Mouse (Mus musculus) neural tube, embryonic 13.5 days (tissue): ENCODE data around the gene Eef1g. TPM values are rescaled to one million over a fixed set of nuclear protein-coding genes. Genes with fewer than 3 reads are reported as not detected.
A peak's percentile ranks its signal among the peaks of the same experiment; 100 is the strongest.

Source experiments
- ATAC-seq: fragments of 200-750 bp; cut with Nextera tagmentation; 2 replicates; pipeline ENCODE4 v1.8.0; 2017; ENCODE audit warnings: low read depth, mild to moderate bottlenecking, moderate TSS enrichment, moderate library complexity
- H3K27ac ChIP-seq: fragments of 300-500 bp; sonication (generic); replicated peaks from 2 replicates; pipeline ENCODE4 v1.5.1; 2015; ENCODE audit warnings: moderate library complexity, mild to moderate bottlenecking, inconsistent platforms
- H3K27me3 ChIP-seq: fragments of 300-500 bp; sonication (generic); 2 replicates; pipeline ENCODE4 v1.6.1; 2015; ENCODE audit warnings: mild to moderate bottlenecking, inconsistent platforms
- H3K36me3 ChIP-seq: fragments of 300-500 bp; sonication (generic); 2 replicates; pipeline ENCODE4 v1.6.1; 2015; ENCODE audit warnings: mild to moderate bottlenecking, inconsistent platforms
- H3K4me1 ChIP-seq: fragments of 300-500 bp; sonication (generic); replicated peaks from 2 replicates; pipeline ENCODE4 v1.6.1; 2015; ENCODE audit warnings: inconsistent platforms
- H3K4me2 ChIP-seq: fragments of 300-500 bp; sonication (generic); 2 replicates; pipeline ENCODE4 v1.6.1; 2015; ENCODE audit warnings: inconsistent platforms, mild to moderate bottlenecking, moderate library complexity
- H3K4me3 ChIP-seq: fragments of 300-500 bp; sonication (generic); 2 replicates; pipeline ENCODE4 v1.5.1; 2015; ENCODE audit warnings: mild to moderate bottlenecking, inconsistent platforms
- H3K9ac ChIP-seq: fragments of 300-500 bp; sonication (generic); 2 replicates; pipeline ENCODE4 v1.6.1; 2015; ENCODE audit warnings: moderate library complexity, mild to moderate bottlenecking, inconsistent platforms
- H3K9me3 ChIP-seq: fragments of 300-500 bp; sonication (generic); 2 replicates; pipeline ENCODE4 v1.6.1; 2016; ENCODE audit warnings: inconsistent platforms
- WGBS: fragments of 180-500 bp; shearing (Covaris S2); methylation state at CpG from one replicate; pipeline ENCODE4 v1.1.7; 2015; 5-methylcytosine and 5-hydroxymethylcytosine counted together
- polyA plus RNA-seq: library from polyadenylated mRNA; unstranded; fragments of >200 nt; fragmentation: Nextera tagmentation; extraction: Ambion mirVana; gene quantifications from 2 replicates; pipeline ENCODE4 v1.2.1, GENCODE M21; 2015

Gene Eef1g
- polyA plus RNA-seq, 1 experiment from 2014 or later: 323 TPM

GRCm38 (mm10) chr19:8989567-8990431 is 23.0 kb downstream of the Eef1g start:
- peak; percentile 68 for ATAC-seq
- H3K4me1 ChIP-seq: peaks cover 44% of the 10 kb centered on the region
- WGBS: under 1% methylated on average over 53 of the region's 53 CpGs
- peak overlapping the region; percentile 68 for H3K4me2 ChIP-seq
- H3K9me3 ChIP-seq: no peaks in the 10 kb centered on the region
- H3K27me3 ChIP-seq: peaks cover 57% of the 10 kb centered on the region
- peak overlapping the region; percentile 20 for H3K27ac ChIP-seq
- H3K4me3 ChIP-seq: peak overlapping the region; percentile 46
- H3K36me3 ChIP-seq: no peaks in the 10 kb centered on the region
- peak overlapping the region; percentile 73 for H3K9ac ChIP-seq

- peak overlapping the region; percentile 20; the same call in 1 of the 2 replicates for H3K27ac ChIP-seq
These were observed 23.7 kb downstream of the Eef1g start for GRCm38 (mm10) chr19:8990432-8991102.

GRCm38 (mm10) chr19:8991245-8991870 is 24.5 kb downstream of the Eef1g start:
- Histone ChIP-seq H3K27ac (0 out of 2 replicates have a peak overlapping the region, but pooled peaks have one; percentile 0), H3K4me2 (peak overlapping the region; percentile 68), H3K36me3 (no peaks in the 10 kb centered on the region), H3K9me3 (no peaks in the 10 kb centered on the region), H3K4me1 (peaks cover 34% of the 10 kb centered on the region), H3K27me3 (peaks cover 57% of the 10 kb centered on the region), H3K4me3 (0 out of 2 replicates have a peak overlapping the region, but pooled peaks have one; percentile 4), H3K9ac (no peak overlapping the region)
- ATAC-seq: no peak
- 79% methylated on average over 4 of the region's 4 CpGs for WGBS

More at GRCm38 (mm10) chr19:8990432-8991102, 23.7 kb downstream of the Eef1g start:
- H3K27me3 ChIP-seq: peaks cover 57% of the 10 kb centered on the region
- H3K9ac ChIP-seq: peak overlapping the region; percentile 73
- no peaks in the 10 kb centered on the region for H3K36me3 ChIP-seq
- H3K4me3 ChIP-seq: peak overlapping the region; percentile 46
- 17% methylated on average over 15 of the region's 15 CpGs for whole genome bisulfite sequencing
- H3K9me3 ChIP-seq: no peaks in the 10 kb centered on the region
- H3K4me1 ChIP-seq: peaks cover 37% of the 10 kb centered on the region
- peak; percentile 66 for ATAC-seq
- peak overlapping the region; percentile 68 for H3K4me2 ChIP-seq

GRCm38 (mm10) chr19:8991871-8992735 is 25.3 kb downstream of the Eef1g start:
- no peaks in the 10 kb centered on the region for H3K9me3 ChIP-seq
- no peaks in the 10 kb centered on the region for H3K36me3 ChIP-seq
- no peak for ATAC-seq
- H3K4me2 ChIP-seq: peak overlapping the region; percentile 68
- 0 out of 2 replicates have a peak overlapping the region, but pooled peaks have one; percentile 0 for H3K27ac ChIP-seq
- 0 out of 2 replicates have a peak overlapping the region, but pooled peaks have one; percentile 31 for H3K9ac ChIP-seq
- H3K4me1 ChIP-seq: peaks cover 35% of the 10 kb centered on the region
- H3K4me3 ChIP-seq: no peak overlapping the region
- H3K27me3 ChIP-seq: peaks cover 56% of the 10 kb centered on the region
- 82% methylated on average over 13 of the region's 13 CpGs for WGBS

DNA sequence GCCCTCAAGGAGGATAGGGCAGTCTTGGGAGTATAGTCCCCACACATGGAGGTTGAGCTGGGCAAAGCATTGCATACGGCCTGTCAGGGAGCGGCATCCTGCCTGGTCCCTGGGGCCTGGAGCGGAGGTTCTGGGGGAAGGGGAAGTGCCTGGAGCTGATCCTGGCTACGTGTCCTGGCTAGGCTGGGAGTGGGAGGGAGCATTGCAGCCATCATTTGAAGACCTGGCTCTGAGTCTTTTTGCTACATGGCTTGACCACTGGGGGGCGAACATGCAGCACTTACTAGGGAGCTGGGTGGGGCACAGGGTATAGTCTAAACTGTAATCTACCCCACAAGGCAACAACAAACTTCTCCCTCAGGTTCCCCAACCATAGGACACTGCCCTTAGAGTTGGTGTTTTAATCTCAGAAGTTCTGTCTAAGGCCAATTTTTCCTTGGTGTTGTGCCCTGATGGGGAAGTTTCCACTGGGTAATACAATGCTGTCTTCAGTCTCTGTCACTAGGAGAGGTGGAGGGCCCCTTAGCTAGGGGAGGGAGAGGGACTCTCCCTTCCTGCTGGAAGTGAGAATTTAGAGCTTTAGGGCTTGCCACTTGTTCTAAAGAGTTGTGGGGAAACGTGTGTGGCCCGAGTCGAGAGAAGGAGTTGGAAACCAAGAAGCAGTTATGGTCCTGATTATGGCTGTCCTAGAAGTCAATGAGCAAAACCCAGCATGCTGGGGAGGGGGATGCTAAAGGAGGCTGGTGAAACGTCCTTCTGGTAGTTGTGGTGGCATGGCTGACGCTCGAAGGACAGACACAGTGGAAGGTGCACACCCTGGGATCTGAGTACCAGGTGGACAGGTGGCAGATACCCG is 26.2 kb downstream of the Eef1g start:
- WGBS: 32% methylated on average over 12 of the region's 12 CpGs
- H3K27ac ChIP-seq: no peak overlapping the region
- no peak for ATAC-seq
- H3K4me3 ChIP-seq: no peak overlapping the region
- H3K4me2 ChIP-seq: peak overlapping the region; percentile 25
- no peaks in the 10 kb centered on the region for H3K9me3 ChIP-seq
- H3K9ac ChIP-seq: 0 out of 2 replicates have a peak overlapping the region, but pooled peaks have one; percentile 31
- H3K27me3 ChIP-seq: peaks cover 47% of the 10 kb centered on the region
- peaks cover 42% of the 10 kb centered on the region for H3K4me1 ChIP-seq
- no peaks in the 10 kb centered on the region for H3K36me3 ChIP-seq

DNA sequence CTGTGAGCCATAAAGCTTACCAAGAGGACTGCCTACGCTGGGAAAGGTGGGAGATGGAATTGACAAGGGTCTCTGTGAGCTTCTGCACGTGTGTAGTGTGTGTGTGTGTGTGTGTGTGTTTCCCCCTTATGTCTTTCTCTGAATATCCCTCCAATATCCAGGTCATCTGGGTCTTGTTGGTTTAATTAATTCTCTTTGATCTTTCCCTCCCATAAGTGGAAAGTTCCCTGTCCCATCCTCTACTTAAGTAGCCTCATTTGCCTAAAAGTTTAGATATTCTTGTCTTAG is 26.7 kb downstream of the Eef1g start:
- Histone ChIP-seq H3K4me3 (no peak overlapping the region), H3K9ac (no peak overlapping the region), H3K27ac (no peak overlapping the region), H3K4me2 (no peak overlapping the region), H3K9me3 (no peaks in the 10 kb centered on the region), H3K36me3 (no peaks in the 10 kb centered on the region), H3K27me3 (peaks cover 42% of the 10 kb centered on the region), H3K4me1 (peaks cover 42% of the 10 kb centered on the region)
- WGBS: 46% methylated on average over 2 of the region's 2 CpGs
- ATAC-seq: no peak

- ATAC-seq: no peak
- H3K4me1 ChIP-seq: peaks cover 28% of the 10 kb centered on the region
- H3K9ac ChIP-seq: no peak overlapping the region
- H3K9me3 ChIP-seq: no peaks in the 10 kb centered on the region
- no peak overlapping the region for H3K4me2 ChIP-seq
- H3K36me3 ChIP-seq: no peaks in the 10 kb centered on the region
- WGBS: 82% methylated on average over 10 of the region's 10 CpGs
- peaks cover 27% of the 10 kb centered on the region for H3K27me3 ChIP-seq
- H3K4me3 ChIP-seq: no peak overlapping the region
- no peak overlapping the region for H3K27ac ChIP-seq
These were observed 28.2 kb downstream of the Eef1g start for GRCm38 (mm10) chr19:8994813-8995607.

GRCm38 (mm10) chr19:8996601-8997000 is 29.8 kb downstream of the Eef1g start:
- Histone ChIP-seq H3K27me3 (peaks cover 11% of the 10 kb centered on the region), H3K4me1 (peaks cover 14% of the 10 kb centered on the region), H3K4me3 (no peak overlapping the region), H3K9me3 (no peaks in the 10 kb centered on the region), H3K36me3 (no peaks in the 10 kb centered on the region), H3K4me2 (no peak overlapping the region), H3K27ac (no peak overlapping the region), H3K9ac (no peak overlapping the region)
- 88% methylated on average over 6 of the region's 6 CpGs for WGBS
- no peak for ATAC-seq

DNA sequence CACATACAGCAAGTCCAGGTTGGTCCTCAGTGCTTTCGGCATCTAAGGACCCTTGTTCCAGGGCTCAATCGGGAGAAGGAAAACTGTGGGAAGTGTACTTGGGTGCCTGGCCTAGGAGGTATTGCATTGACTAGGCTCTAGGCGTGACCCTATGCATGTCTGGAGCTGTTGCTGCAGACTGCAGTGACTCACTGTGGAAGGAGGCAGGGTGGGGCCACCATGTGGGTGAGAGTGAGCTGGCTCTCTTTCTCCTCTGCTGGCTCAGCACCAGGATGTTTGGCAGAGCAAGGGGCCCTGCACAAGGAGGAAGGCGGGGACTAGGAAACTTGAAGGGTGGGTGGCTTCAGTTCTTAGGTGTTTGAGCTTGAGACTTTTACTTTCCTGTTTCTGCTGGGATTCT is 30.7 kb downstream of the Eef1g start:
- Histone ChIP-seq H3K27ac (no peak overlapping the region), H3K9ac (no peak overlapping the region), H3K36me3 (no peaks in the 10 kb centered on the region), H3K4me3 (no peak overlapping the region), H3K9me3 (no peaks in the 10 kb centered on the region), H3K4me2 (no peak overlapping the region), H3K27me3 (0 out of 2 replicates have a peak, but pooled peaks cover 2% of the 10 kb centered on the region), H3K4me1 (peaks cover 11% of the 10 kb centered on the region)
- WGBS: 66% methylated on average over 4 of the region's 4 CpGs
- peak; percentile 59; the same call in 1 of the 2 replicates for ATAC-seq

DNA sequence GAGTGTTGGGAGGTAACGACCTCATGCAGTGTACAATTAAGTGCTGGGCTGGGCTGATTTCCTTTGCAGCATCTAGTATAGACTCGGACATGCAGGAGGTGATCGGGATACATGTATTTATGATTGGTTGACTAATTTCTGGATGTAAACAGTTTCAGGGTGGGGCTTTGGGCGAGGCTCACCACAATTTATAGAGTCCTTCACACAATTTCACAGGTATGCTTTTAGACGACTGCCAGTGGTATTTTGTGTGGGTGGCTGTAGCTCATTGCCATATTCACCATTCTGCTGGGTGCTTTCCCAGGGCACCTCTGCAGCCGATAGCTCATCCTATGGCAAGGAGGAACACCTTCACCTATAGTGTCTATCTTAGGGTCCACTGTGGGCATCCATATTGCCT is 31.7 kb downstream of the Eef1g start:
- Histone ChIP-seq H3K4me1 (0 out of 2 replicates have a peak, but pooled peaks cover 8% of the 10 kb centered on the region), H3K27ac (no peak overlapping the region), H3K9me3 (no peaks in the 10 kb centered on the region), H3K27me3 (no peaks in the 10 kb centered on the region), H3K36me3 (no peaks in the 10 kb centered on the region), H3K9ac (no peak overlapping the region), H3K4me3 (no peak overlapping the region), H3K4me2 (no peak overlapping the region)
- WGBS: 86% methylated on average over 6 of the region's 6 CpGs
- ATAC-seq: no peak
